Mouse (Mus musculus): Measurements from ENCODE around the gene Car1. TPM values are rescaled to one million over a fixed set of nuclear protein-coding genes. Genes with fewer than 3 reads are reported as not detected.
"Not testable (repeated sequence)": the region's sequence is repeated elsewhere in the genome, so short reads cannot be mapped to it uniquely, and the experiment has no call there.

Car1 gene
- polyA plus RNA-seq, 1 experiment = 0.45 TPM

- H3K4me3 ChIP-seq (replicated peaks; ENCODE audit: extremely low read depth, low read depth, low read length) = no peak overlapping the region
- H3K4me1 ChIP-seq (ENCODE audit: control insufficient read depth, insufficient read depth, low read length) = no peaks in the 10 kb centered on the region
- no peak for TF ChIP-seq POLR2A (IDR thresholded peaks at IDR 0.05; ENCODE audit: borderline replicate concordance, extremely low read depth, low read depth, low read length)
- no peak for TF ChIP-seq CTCF (IDR thresholded peaks at IDR 0.05; ENCODE audit: insufficient read depth, low read length)
- WGBS = 77% methylated on average over 3 of the region's 3 CpGs
- no peak for DNase-seq
These were observed 62.1 kb downstream of the Car1 start for GRCm38 (mm10) chr3:14746041-14746440.

- Histone ChIP-seq H3K4me1 (ENCODE audit: control insufficient read depth, insufficient read depth, low read length) (no peaks in the 10 kb centered on the region), H3K4me3 (replicated peaks; ENCODE audit: extremely low read depth, low read depth, low read length) (no peak overlapping the region)
- 69% methylated on average over 2 of the region's 2 CpGs for WGBS
- no peak for DNase-seq
- no peak for TF ChIP-seq CTCF (IDR thresholded peaks at IDR 0.05; ENCODE audit: insufficient read depth, low read length)
- TF ChIP-seq POLR2A (IDR thresholded peaks at IDR 0.05; ENCODE audit: borderline replicate concordance, extremely low read depth, low read depth, low read length) = no peak
These were observed 69.9 kb downstream of the Car1 start for GRCm38 (mm10) chr3:14738261-14738660.

- 91% methylated on average over 1 of the region's 1 CpGs for WGBS
- DNase-seq; H3K4me3 ChIP-seq (replicated peaks; ENCODE audit: extremely low read depth, low read depth, low read length); H3K4me1 ChIP-seq (ENCODE audit: control insufficient read depth, insufficient read depth, low read length): not testable (repeated sequence)
These were observed 80.7 kb downstream of the Car1 start for GRCm38 (mm10) chr3:14727496-14727895.

GRCm38 (mm10) chr3:14725462-14725861 is 82.7 kb downstream of the Car1 start:
- not testable (repeated sequence) for H3K4me1 ChIP-seq (ENCODE audit: control insufficient read depth, insufficient read depth, low read length); DNase-seq; H3K4me3 ChIP-seq (replicated peaks; ENCODE audit: extremely low read depth, low read depth, low read length)

Other genes with a start within 250 kb of the Car1 start
- 2.4 and 8.4 TPM in 2 replicates for gene 1810022K09Rik, start 197.1 kb downstream of the Car1 start, polyA plus RNA-seq (2012; rRNA removed)
- 1.7 and 4.1 TPM in 2 replicates for gene Car13, start 166.6 kb downstream of the Car1 start, polyA plus RNA-seq (2012; rRNA removed)
- 149 and 376 TPM in 2 replicates for gene Car3, start 55.1 kb upstream of the Car1 start, polyA plus RNA-seq (2012; rRNA removed)
- 179 and 194 TPM in 2 replicates for gene Car2, start 77.9 kb upstream of the Car1 start, polyA plus RNA-seq (2012; rRNA removed)

Measured in lung, adult 2 months (tissue).